Mouse (Mus musculus): ENCODE data around the gene Cse1l. TPM values are rescaled to one million over a fixed set of nuclear protein-coding genes. Genes with fewer than 3 reads are reported as not detected.

Gene Cse1l
- total RNA-seq, 2 experiments from 2014 or later = 67.8 to 71.7 TPM

DNA sequence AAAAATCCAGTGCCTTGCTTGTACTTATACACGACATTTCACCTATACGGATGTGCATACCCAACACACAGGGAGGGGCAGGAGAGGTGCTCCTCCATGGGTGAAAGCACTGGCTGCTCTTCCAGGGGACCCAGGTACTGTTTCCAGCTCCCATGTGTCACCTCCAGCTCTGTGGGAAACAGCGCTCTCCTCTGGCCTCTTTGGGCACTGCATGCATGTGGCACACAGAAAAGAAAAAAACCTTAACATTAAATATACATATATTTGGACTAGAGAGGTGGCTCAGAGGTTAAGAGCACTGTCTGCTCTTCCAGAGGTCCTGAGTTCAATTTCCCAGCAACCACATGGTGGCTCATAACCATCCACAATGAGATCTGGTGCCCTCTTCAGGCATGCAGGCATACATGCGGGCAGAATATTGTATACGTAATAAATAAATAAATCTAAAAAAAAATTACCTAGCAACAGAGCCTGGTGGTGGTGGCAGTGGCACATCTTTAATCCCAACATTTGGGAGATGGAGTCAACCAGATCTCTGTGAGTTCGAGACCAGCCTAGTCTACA lies 2.0 kb upstream of the Cse1l start:
- DNase-seq = no peak

DNA sequence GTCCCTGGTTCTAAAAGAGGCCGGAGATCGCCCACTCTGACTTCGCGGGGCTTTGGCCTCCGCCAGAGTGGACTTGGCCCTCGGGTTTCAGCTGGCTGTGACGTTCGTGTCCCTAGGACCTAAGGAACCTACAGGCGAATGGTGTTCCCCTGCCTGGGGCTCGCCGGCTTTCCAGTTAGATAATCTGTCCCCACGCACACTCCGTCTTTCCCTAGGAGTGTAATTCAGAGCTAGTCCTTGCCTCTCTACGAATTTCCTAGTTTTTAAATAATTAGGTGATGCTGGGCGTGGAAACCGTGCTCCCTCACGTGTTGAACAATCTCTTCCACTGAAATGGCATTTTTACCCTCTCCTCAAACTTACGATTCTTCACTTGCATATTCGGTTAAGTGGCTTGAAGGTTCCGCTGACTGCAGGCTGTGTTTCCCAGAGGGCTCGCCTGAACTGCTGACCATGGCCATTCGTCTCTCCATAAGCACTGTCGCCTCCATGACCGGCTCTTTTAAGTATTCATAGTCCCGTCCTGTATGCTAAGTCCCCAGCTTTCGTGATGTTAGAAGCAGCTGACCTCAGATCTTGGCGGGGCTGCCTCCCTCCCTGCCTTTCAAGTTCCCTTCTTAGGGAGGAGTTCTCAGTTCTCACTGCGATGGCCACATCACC lies 813 bp downstream of the Cse1l start:
- peak; percentile 20 for DNase-seq

GRCm38 (mm10) chr2:166909729-166910128 lies 3.9 kb downstream of the Cse1l start:
- no peak for DNase-seq

DNA sequence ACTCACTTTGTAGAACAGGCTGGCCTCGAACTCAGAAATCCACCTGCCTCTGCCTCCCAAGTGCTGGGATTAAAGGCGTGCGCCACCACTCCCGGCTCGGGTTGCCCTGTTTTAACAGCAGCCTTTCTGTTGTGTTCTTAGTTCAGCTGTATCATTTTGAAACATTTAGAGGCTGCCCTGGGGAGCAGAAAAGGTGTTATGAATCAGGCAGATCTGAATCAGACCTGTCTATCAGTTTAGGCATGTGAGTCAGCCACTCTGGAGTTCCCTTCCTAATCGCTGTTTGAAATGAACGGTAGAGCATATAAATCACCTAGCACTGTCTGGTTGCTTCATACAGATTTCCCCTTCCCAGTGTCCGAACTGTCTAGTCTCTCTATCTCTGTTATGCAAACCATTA lies 4.7 kb downstream of the Cse1l start:
- DNase-seq = no peak

GRCm38 (mm10) chr2:166923971-166924370 lies 18.1 kb downstream of the Cse1l start:
- DNase-seq = no peak

DNA sequence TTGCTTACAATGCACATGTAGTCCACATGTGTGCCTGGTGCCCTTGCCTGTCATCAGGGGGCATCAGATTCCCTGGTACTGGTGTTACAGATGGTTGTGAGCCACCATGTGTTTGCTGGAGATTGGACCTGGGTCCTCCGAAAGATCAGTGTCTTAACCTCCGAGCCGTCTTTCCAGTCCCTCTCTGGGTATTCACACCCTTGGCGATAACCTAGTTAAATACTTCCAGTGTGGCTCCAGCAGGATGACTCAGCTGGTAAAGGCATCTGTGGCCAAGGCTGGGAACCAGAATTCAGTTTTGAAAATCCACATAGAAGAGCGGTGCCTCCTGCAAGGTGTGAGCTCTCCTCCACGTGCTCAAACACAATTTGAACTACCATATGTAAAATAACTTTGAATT lies 28.1 kb downstream of the Cse1l start:
- DNase-seq = no peak

DNA sequence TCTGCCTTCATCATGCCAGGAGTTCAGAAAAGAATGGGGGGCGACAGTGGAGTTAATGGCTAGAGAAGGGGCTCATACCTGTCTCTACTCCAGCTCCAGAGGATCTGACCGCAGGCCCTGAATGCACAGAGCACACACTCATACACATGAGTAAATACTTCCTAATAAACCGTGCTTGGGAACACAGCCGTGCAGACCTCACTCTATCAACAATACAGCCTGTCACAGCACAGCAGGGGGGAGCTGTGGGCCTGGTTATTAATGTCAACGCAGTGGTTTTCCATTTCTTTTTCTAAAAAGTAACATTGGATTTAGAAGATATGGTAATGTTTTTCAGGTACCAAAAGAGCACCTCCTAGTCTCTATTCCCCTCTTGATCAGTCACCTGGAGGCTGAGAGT lies 28.6 kb downstream of the Cse1l start:
- DNase-seq = no peak

DNA sequence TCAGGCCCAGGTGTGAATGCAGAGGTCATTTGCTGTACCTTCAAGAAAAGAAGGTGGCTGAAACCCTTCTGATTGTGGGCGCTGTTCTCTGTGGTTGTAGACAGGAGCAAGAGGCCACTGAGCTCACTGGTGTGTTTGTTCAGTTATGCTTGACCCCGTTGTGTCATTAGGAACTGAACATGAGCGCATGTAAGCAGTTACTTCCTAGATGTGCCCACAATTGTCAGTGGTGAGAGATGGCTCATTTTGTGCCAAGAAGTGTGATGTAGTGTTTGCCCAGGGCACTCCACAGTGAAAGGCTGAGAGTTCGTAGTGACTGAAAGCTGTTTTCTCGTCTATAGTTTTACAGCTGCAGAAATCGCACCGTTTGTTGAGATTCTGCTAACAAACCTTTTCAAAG lies 29.7 kb downstream of the Cse1l start:
- DNase-seq = no peak

DNA sequence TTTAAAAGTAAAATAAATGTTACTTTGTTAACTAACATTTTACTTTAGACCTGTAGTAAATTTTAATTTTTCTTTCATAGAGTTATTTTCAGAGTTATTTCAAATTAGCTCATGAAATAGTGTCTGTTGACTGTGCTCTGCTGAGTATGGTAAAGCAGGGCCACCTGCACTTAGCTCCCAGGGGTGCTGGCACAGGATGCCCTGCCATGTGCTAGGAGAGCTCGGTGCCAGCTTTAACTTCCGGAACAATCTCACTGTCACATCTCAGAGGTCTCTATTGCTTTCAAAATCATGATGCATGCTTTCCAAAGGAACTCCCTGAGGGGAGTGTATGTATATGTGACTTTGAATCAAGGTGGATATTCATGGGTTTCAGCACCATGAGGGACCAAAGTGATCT lies 30.3 kb downstream of the Cse1l start:
- DNase-seq = no peak

GRCm38 (mm10) chr2:166943146-166943545 lies 37.3 kb downstream of the Cse1l start:
- DNase-seq = no peak

- no peak for DNase-seq
Measured at GRCm38 (mm10) chr2:166944346-166944745, 38.5 kb downstream of the Cse1l start.

- peak; percentile 17 for DNase-seq
Measured at GRCm38 (mm10) chr2:166945456-166945855, 39.6 kb downstream of the Cse1l start.

DNA sequence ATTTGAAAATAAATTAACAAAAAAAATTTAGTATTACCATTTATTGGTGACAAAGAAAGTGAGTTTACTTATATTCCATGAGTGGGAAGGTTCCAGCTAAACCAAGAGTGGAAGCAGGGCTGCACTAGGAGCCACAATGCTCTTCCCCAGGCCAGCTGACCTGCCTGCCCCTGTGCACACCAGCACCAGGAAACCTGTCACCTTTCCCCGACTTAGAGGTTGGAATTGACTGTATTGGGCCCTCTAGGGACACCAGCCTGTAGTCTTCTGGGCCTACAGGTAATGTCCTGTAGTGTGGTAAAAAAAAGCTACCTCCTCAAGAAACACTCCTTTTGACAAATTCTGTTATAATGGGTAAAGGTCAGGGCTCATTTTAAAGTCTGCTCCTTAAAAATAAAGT lies 42.4 kb downstream of the Cse1l start:
- DNase-seq = no peak

GRCm38 (mm10) chr2:166948936-166949335 lies 43.1 kb downstream of the Cse1l start:
- DNase-seq = no peak

DNA sequence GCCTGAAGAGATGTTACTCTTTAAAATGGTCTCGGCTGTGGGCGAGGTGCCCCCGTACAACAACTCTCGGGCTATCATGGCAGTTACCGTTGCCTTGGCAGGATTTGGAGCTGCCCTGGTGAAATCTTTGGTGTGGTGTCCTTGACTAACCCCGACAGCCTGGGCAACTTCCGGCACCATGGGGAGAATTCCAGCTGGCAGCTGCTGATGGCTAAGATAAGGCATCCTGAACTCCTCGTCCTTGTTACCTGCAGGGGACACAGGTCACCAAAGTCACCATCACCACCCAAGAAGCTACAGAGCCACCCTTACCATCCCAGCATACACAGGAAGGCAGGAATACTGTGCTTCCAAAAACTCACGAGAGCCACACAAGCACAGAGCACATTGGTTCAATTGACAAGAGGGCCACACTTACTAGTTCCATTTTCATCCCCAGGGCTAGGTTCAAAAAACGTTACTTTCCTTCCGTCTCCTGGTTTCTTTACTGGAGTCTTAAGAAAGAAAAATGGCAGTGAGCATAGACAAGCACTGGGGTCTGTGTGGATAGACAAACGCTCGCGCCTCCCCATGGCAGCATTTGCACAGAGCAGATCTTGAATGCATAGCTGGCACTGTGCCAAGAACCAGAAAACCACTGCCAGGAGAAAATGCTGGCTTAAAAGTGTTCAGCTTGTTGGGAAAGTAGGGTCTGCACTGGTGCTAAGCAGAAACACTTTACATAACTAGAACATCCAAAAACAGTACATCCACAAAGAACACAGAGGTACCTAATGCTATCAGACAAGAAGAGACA lies 45.2 kb downstream of the Cse1l start:
- peak; percentile 38 for DNase-seq

DNA sequence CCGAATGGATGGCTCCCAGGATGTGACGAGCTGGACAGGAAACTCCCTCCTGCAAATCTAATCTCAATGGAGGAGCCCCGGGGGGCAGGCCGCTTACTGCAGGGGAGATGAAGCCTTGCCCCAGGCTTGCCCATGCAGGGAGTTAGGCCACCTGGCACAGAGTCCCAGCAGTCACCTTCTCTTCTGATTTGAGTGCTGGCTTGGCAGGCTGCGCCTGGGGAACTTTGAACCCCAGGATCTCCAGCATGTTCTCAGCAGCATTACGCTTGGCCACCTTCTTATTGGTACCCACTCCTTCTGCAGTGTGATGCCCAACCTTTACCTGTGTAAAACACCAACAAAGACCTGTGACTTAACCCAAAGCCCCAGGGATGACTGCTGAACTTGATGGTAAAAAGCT lies 46.3 kb downstream of the Cse1l start:
- DNase-seq = no peak

- DNase-seq = peak; percentile 63
Measured at GRCm38 (mm10) chr2:166956805-166957204, 51.0 kb downstream of the Cse1l start.

GRCm38 (mm10) chr2:166960648-166961330 lies 54.9 kb downstream of the Cse1l start:
- DNase-seq = no peak

- no peak for DNase-seq
Measured at GRCm38 (mm10) chr2:166963257-166963656, 57.4 kb downstream of the Cse1l start.

DNA sequence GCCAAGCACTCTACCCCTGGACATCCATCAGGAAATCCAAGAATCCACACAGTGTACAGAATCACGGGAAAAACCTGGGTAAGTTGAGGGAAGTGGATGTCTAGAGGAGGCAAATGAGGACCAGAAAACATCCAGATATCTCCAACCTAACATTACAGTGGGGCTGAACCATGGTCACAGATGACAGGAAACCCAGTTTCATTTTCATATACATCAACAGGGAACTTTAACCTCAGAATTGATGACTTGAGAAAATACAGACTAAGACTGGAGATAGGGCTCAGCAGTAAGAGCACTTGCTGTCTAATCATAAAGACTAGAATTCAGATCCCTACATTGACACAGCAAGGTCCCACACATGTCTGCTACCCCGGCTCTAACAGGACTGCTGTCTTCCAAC lies 58.9 kb downstream of the Cse1l start:
- DNase-seq = no peak

GRCm38 (mm10) chr2:166973153-166973552 lies 67.3 kb downstream of the Cse1l start:
- DNase-seq = no peak

DNA sequence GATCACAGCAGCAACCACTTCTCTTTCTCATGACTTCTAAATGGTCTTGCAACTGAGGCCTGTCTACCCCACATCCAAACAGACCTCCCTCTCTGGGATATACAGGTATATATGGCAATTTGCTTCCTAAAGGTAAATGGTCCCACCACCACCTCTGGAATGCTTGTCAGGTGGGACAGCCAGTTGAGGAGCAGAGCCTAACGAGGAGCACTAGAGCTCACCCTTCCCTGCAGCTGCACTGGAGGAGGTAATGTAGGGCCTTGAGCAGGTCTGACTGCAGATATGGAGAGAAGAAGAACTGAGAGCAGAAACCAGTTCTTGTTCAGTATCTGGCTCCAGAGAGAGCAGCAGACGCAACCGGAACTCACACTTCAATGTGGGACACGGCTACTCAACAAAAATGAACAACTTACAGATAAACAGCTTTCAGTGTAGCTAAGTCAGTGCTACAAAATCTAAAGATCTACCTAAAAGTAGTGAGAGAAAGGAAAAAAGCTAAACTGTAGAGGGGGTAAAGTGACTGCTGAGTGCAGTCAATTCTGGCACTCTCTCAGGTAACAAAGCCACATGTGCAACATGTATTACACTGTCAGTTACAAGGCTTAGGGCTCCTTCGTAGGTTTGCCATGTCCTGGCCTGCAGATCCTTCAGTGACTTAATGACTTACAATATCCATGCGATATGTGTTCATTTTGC lies 68.5 kb downstream of the Cse1l start:
- no peak for DNase-seq

DNA sequence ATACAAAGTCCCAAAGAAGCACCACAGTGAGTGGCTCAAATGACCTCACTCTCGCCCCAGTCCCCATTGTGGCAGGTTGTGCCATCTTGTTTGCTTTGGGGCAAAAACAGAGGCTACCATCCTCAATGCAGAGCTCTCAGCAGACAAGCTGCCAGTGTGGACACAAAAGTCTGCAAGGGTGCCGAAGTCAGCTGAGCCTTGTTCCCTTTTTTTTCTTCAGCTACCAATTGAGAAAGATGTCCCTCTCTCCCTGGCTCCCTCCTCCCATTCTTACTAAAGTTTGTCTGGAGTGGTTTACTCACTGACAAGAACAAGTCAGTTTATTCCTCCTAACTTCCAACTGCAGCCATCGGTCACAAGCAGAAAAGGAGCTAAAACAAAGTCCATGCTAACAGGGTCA lies 70.5 kb downstream of the Cse1l start:
- DNase-seq = no peak

All from heart, postnatal 4 days (tissue).